Mouse (Mus musculus) limb, embryonic 15.5 days (tissue): Measurements from ENCODE around the gene Ocel1. TPM values are rescaled to one million over a fixed set of nuclear protein-coding genes. Genes with fewer than 3 reads are reported as not detected.
"Not testable (repeated sequence)": the region's sequence is repeated elsewhere in the genome, so short reads cannot be mapped to it uniquely, and the experiment has no call there.

Experiments used
- ATAC-seq: fragments of 200-750 bp; cut with Nextera tagmentation; 2 replicates; pipeline ENCODE4 v1.8.0; 2017; ENCODE audit warnings: low read depth, moderate TSS enrichment; ENCODE audit not compliant: insufficient number of reproducible peaks, low FRiP score, low TSS enrichment
- H3K27ac ChIP-seq: fragments of 300-500 bp; sonication (generic); 2 replicates; pipeline ENCODE4 v1.5.1; 2015; ENCODE audit warnings: moderate library complexity, mild to moderate bottlenecking, inconsistent platforms
- H3K27me3 ChIP-seq: fragments of 300-500 bp; sonication (generic); 2 replicates; pipeline ENCODE4 v1.6.1; 2015; ENCODE audit warnings: inconsistent platforms
- H3K36me3 ChIP-seq: fragments of 300-500 bp; sonication (generic); 2 replicates; pipeline ENCODE4 v1.6.1; 2015; ENCODE audit warnings: inconsistent platforms
- H3K4me1 ChIP-seq: fragments of 300-500 bp; sonication (generic); 2 replicates; pipeline ENCODE4 v1.6.1; 2015; ENCODE audit warnings: inconsistent platforms
- H3K4me2 ChIP-seq: fragments of 300-500 bp; sonication (generic); 2 replicates; pipeline ENCODE4 v1.6.1; 2015; ENCODE audit warnings: mild to moderate bottlenecking, inconsistent platforms
- H3K4me3 ChIP-seq: fragments of 300-500 bp; sonication (generic); 2 replicates; pipeline ENCODE4 v1.5.1; 2015; ENCODE audit warnings: mild to moderate bottlenecking, inconsistent platforms
- H3K9ac ChIP-seq: fragments of 300-500 bp; sonication (generic); 2 replicates; pipeline ENCODE4 v1.6.1; 2015; ENCODE audit warnings: inconsistent platforms
- H3K9me3 ChIP-seq: fragments of 300-500 bp; sonication (generic); 2 replicates; pipeline ENCODE4 v1.6.1; 2016; ENCODE audit warnings: inconsistent platforms
- WGBS: fragments of 180-500 bp; shearing (Covaris S2); methylation state at CpG from one replicate; pipeline ENCODE4 v1.1.7; 2015; 5-methylcytosine and 5-hydroxymethylcytosine counted together
- polyA plus RNA-seq: library from polyadenylated mRNA; unstranded; fragments of >200 nt; fragmentation: Nextera tagmentation; extraction: Ambion mirVana; gene quantifications from 2 replicates; pipeline ENCODE4 v1.2.1, GENCODE M21; 2015

Gene Ocel1
- polyA plus RNA-seq, result 5.7 and 7.0 TPM in 2 replicates

- Histone ChIP-seq H3K9me3 (no peaks in the 10 kb centered on the region), H3K27ac (peak within 1 kb of the TSS; percentile 90), H3K4me3 (peak within 1 kb of the TSS; percentile 63), H3K27me3 (no peaks in the 10 kb centered on the region), H3K36me3 (peaks cover 38% of the 10 kb centered on the region), H3K4me2 (peak within 1 kb of the TSS; percentile 48), H3K4me1 (peaks cover 46% of the 10 kb centered on the region), H3K9ac (peak within 1 kb of the TSS; percentile 31; the same call in 1 of the 2 replicates)
- under 1% methylated on average over 68 of the region's 68 CpGs for WGBS
- peak; percentile 88 for ATAC-seq
Observed at GRCm38 (mm10) chr8:71371236-71371848, at the start of gene Ocel1. TSS of gene Ocel1 (plus strand) at chr8:71371298.

GRCm38 (mm10) chr8:71322939-71323338 is 48.2 kb upstream of the Ocel1 start:
- peaks cover 66% of the 10 kb centered on the region for H3K36me3 ChIP-seq

GRCm38 (mm10) chr8:71324848-71325247 is 46.2 kb upstream of the Ocel1 start:
- Histone ChIP-seq H3K27me3 (no peaks in the 10 kb centered on the region), H3K9me3 (no peaks in the 10 kb centered on the region), H3K9ac (no peak overlapping the region), H3K27ac (no peak overlapping the region), H3K4me2 (no peak overlapping the region), H3K4me3 (no peak overlapping the region), H3K4me1 (no peaks in the 10 kb centered on the region), H3K36me3 (peaks cover 81% of the 10 kb centered on the region)
- WGBS, result 95% methylated on average over 1 of the region's 1 CpGs
- no peak for ATAC-seq

More at GRCm38 (mm10) chr8:71322939-71323338, 48.2 kb upstream of the Ocel1 start:
- H3K9ac ChIP-seq, result no peak overlapping the region
- no peaks in the 10 kb centered on the region for H3K4me1 ChIP-seq
- no peak for ATAC-seq
- no peaks in the 10 kb centered on the region for H3K9me3 ChIP-seq
- peak overlapping the region; percentile 38; the same call in 1 of the 2 replicates for H3K27ac ChIP-seq
- no peaks in the 10 kb centered on the region for H3K27me3 ChIP-seq
- no peak overlapping the region for H3K4me2 ChIP-seq
- 81% methylated on average over 3 of the region's 3 CpGs for WGBS
- H3K4me3 ChIP-seq, result no peak overlapping the region

GRCm38 (mm10) chr8:71337834-71338233 is 33.3 kb upstream of the Ocel1 start:
- not testable (repeated sequence) for H3K4me1 ChIP-seq, H3K27ac ChIP-seq, ATAC-seq, H3K9me3 ChIP-seq, H3K27me3 ChIP-seq, H3K9ac ChIP-seq, H3K4me2 ChIP-seq, H3K4me3 ChIP-seq
- H3K36me3 ChIP-seq, result peaks cover 68% of the 10 kb centered on the region
- WGBS, result 97% methylated on average over 6 of the region's 6 CpGs

GRCm38 (mm10) chr8:71340625-71341024 is 30.5 kb upstream of the Ocel1 start:
- no peak for ATAC-seq
- WGBS, result 76% methylated on average over 5 of the region's 5 CpGs
- Histone ChIP-seq H3K27ac (no peak overlapping the region), H3K4me1 (no peaks in the 10 kb centered on the region), H3K4me3 (no peak overlapping the region), H3K4me2 (no peak overlapping the region), H3K9ac (no peak overlapping the region), H3K27me3 (no peaks in the 10 kb centered on the region), H3K36me3 (peaks cover 76% of the 10 kb centered on the region), H3K9me3 (no peaks in the 10 kb centered on the region)

GRCm38 (mm10) chr8:71346581-71346980 is 24.5 kb upstream of the Ocel1 start:
- Histone ChIP-seq H3K4me1 (no peaks in the 10 kb centered on the region), H3K27ac (no peak overlapping the region), H3K4me2 (no peak overlapping the region), H3K4me3 (no peak overlapping the region), H3K9ac (no peak overlapping the region), H3K9me3 (no peaks in the 10 kb centered on the region), H3K27me3 (no peaks in the 10 kb centered on the region), H3K36me3 (peaks cover 91% of the 10 kb centered on the region)
- 54% methylated on average over 1 of the region's 1 CpGs for WGBS
- ATAC-seq, result no peak

GRCm38 (mm10) chr8:71351117-71351516 is 20.0 kb upstream of the Ocel1 start:
- no peaks in the 10 kb centered on the region for H3K9me3 ChIP-seq
- whole genome bisulfite sequencing, result 59% methylated on average over 3 of the region's 3 CpGs
- H3K4me3 ChIP-seq, result no peak overlapping the region
- ATAC-seq, result no peak
- no peaks in the 10 kb centered on the region for H3K4me1 ChIP-seq
- no peak overlapping the region for H3K27ac ChIP-seq
- peaks cover 96% of the 10 kb centered on the region for H3K36me3 ChIP-seq
- H3K9ac ChIP-seq, result no peak overlapping the region
- no peaks in the 10 kb centered on the region for H3K27me3 ChIP-seq
- no peak overlapping the region for H3K4me2 ChIP-seq

GRCm38 (mm10) chr8:71351520-71351919 is 19.6 kb upstream of the Ocel1 start:
- Histone ChIP-seq H3K9me3 (no peaks in the 10 kb centered on the region), H3K4me3 (no peak overlapping the region), H3K4me1 (no peaks in the 10 kb centered on the region), H3K36me3 (peaks cover 96% of the 10 kb centered on the region), H3K27ac (no peak overlapping the region), H3K9ac (no peak overlapping the region), H3K4me2 (no peak overlapping the region), H3K27me3 (no peaks in the 10 kb centered on the region)
- WGBS, result 95% methylated on average over 1 of the region's 1 CpGs
- no peak for ATAC-seq

- 89% methylated on average over 3 of the region's 3 CpGs for WGBS
- no peak overlapping the region for H3K9ac ChIP-seq
Observed at GRCm38 (mm10) chr8:71358026-71358425, 13.1 kb upstream of the Ocel1 start.

GRCm38 (mm10) chr8:71366771-71367528 is 4.1 kb upstream of the Ocel1 start, which contains the start of gene Use1:
TSS of gene Use1 (plus strand) at chr8:71366848.
- Histone ChIP-seq H3K9ac (peak within 1 kb of the TSS; percentile 53), H3K27me3 (no peaks in the 10 kb centered on the region), H3K4me2 (peak within 1 kb of the TSS; percentile 89), H3K9me3 (no peaks in the 10 kb centered on the region), H3K4me3 (peak within 1 kb of the TSS; percentile 65), H3K4me1 (peaks cover 34% of the 10 kb centered on the region), H3K36me3 (peaks cover 15% of the 10 kb centered on the region; the same call in 1 of the 2 replicates), H3K27ac (peak within 1 kb of the TSS; percentile 95)
- ATAC-seq, result peak; percentile 84
- under 1% methylated on average over 56 of the region's 56 CpGs for WGBS

More at GRCm38 (mm10) chr8:71358026-71358425, 13.1 kb upstream of the Ocel1 start:
- Histone ChIP-seq H3K4me1 (no peaks in the 10 kb centered on the region), H3K36me3 (peaks cover 89% of the 10 kb centered on the region), H3K4me3 (no peak overlapping the region), H3K9me3 (no peaks in the 10 kb centered on the region), H3K27me3 (no peaks in the 10 kb centered on the region), H3K27ac (no peak overlapping the region), H3K4me2 (no peak overlapping the region)
- ATAC-seq, result no peak

GRCm38 (mm10) chr8:71367529-71368176 is 3.4 kb upstream of the Ocel1 start:
- Histone ChIP-seq H3K4me2 (peak overlapping the region; percentile 89), H3K4me1 (peaks cover 34% of the 10 kb centered on the region), H3K27me3 (no peaks in the 10 kb centered on the region), H3K9ac (peak overlapping the region; percentile 26), H3K4me3 (peak overlapping the region; percentile 65), H3K9me3 (no peaks in the 10 kb centered on the region), H3K36me3 (peaks cover 15% of the 10 kb centered on the region; the same call in 1 of the 2 replicates), H3K27ac (peak overlapping the region; percentile 95)
- WGBS, result 43% methylated on average over 17 of the region's 17 CpGs
- ATAC-seq, result no peak
